Mouse (Mus musculus) liver, adult 2 months (tissue): ENCODE measurements at regions not wholly inside any gene's neighbourhood (a gene's known extent, or its start where the extent isn't known, plus 50 kb on each side); places are given as distances from the start of the nearest gene placed in this dataset.

Experiments
- CTCF ChIP-seq: fragments of 200-500 bp; IDR thresholded peaks from 2 replicates; pipeline ENCODE4 v1.5.1; 2011; ENCODE audit warnings: low read depth, low read length, control low read depth
- POLR2A ChIP-seq: fragments of 200-500 bp; IDR thresholded peaks from 2 replicates; pipeline ENCODE4 v1.6.1; 2011; ENCODE audit warnings: low read length, control low read depth; ENCODE audit not compliant: insufficient read depth; ENCODE audit errors: extremely low read depth

DNA sequence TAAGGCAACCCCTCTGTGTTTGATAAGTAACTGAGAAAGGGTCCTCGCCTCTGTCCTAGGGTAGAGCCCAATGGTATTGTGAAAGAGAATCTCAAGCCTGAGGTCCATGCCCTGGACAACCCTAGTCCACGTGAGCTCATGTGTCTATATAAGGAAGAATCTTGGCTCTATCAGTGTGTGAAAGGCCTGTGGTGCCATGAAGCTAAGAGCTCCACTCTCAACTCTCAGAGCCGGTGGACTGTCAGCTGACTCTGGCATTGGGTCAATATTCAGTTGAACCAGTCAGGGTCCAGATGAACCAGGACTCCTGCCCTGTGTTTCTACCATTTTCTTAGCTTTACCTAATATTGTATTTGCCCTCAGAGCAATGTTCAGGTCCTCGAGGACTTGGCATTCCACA lies 88.5 kb downstream of the Tmx1 start:
- no peak for TF ChIP-seq CTCF
- no peak for TF ChIP-seq POLR2A
